In genomic region chr2:133724757-133725156, GRCm38 (mm10) we compare ENCODE assay signal across 21 mouse cellular contexts.
A peak's percentile ranks its signal among the peaks of the same experiment; 100 is the strongest.
DNase-seq lines count a peak whose midpoint lies in the region; ATAC-seq and TF ChIP-seq lines count a peak whose summit lies in the region.
"Had no signal": no experiment of that assay in that cellular context is flagged by ENCODE, and none has a peak within 500 bp of the region (broad histone marks: within the 10 kb centered on the region; RNA-seq: fewer than 3 reads in every experiment).

No protein-coding gene starts in this region.

- peak overlapping the region; percentile 9; the same call in 1 of the 2 replicates for H3K4me2 ChIP-seq in limb, embryonic 13.5 days (replicated peaks)
- H3K4me2 ChIP-seq in forebrain, embryonic 12.5 days: no peak overlapping the region
- H3K4me2 ChIP-seq in forebrain, postnatal 0 days (ENCODE audit: low read depth): no peak overlapping the region
- H3K4me2 ChIP-seq: embryonic facial prominence, embryonic 13.5 days; heart, embryonic 15.5 days; limb, embryonic 12.5 days; liver, embryonic 11.5 days; lung, embryonic 15.5 days; midbrain, embryonic 15.5 days; stomach, embryonic 15.5 days had no signal

- DNase-seq in heart, adult 11 months: peak; percentile 39
- no peak for DNase-seq in heart, postnatal 36 days
- DNase-seq in limb, embryonic 10.5 days (ENCODE audit: low spot score): no peak
- no peak for DNase-seq in forebrain, postnatal 0 days
- no peak for DNase-seq in cerebellum, adult 9-10 months
- DNase-seq: cerebellum, adult 11 months; gastrocnemius, postnatal 14 days; thymus, postnatal 25 days had no signal

- no peaks in the 10 kb centered on the region for H3K9me3 ChIP-seq in limb, embryonic 13.5 days
- no peaks in the 10 kb centered on the region for H3K9me3 ChIP-seq in limb, embryonic 10.5 days (replicated peaks)
- H3K9me3 ChIP-seq in forebrain, embryonic 12.5 days: no peaks in the 10 kb centered on the region
- H3K9me3 ChIP-seq in forebrain, postnatal 0 days (ENCODE audit: low read length): no peaks in the 10 kb centered on the region
- H3K9me3 ChIP-seq: embryonic facial prominence, embryonic 13.5 days; heart, embryonic 10.5 days; heart, embryonic 15.5 days; limb, embryonic 12.5 days; lung, embryonic 15.5 days; midbrain, embryonic 10.5 days; midbrain, embryonic 15.5 days; stomach, embryonic 15.5 days had no signal

- peaks cover 11% of the 10 kb centered on the region; the same call in 1 of the 2 replicates for H3K27me3 ChIP-seq in limb, embryonic 13.5 days
- peaks cover 25% of the 10 kb centered on the region; the same call in 1 of the 2 replicates for H3K27me3 ChIP-seq in limb, embryonic 10.5 days (ENCODE audit: low read depth, poor library complexity, severe bottlenecking)
- no peaks in the 10 kb centered on the region for H3K27me3 ChIP-seq in forebrain, embryonic 12.5 days
- H3K27me3 ChIP-seq in forebrain, postnatal 0 days (ENCODE audit: insufficient read depth, low read length): no peaks in the 10 kb centered on the region; the same call in 1 of the 2 replicates
- H3K27me3 ChIP-seq: heart, embryonic 15.5 days; lung, embryonic 15.5 days; midbrain, embryonic 15.5 days; stomach, embryonic 15.5 days had no signal

- ATAC-seq in limb, embryonic 13.5 days (ENCODE audit: low FRiP score, low read depth): no peak
- peak; percentile 64; the same call in 1 of the 2 replicates for ATAC-seq in forebrain, embryonic 12.5 days (ENCODE audit: low FRiP score)
- ATAC-seq in forebrain, postnatal 0 days: peak; percentile 72; the same call in 1 of the 2 replicates
- ATAC-seq: intestine, postnatal 0 days; midbrain, embryonic 15.5 days; Patski had no signal

- H3K27ac ChIP-seq in limb, embryonic 13.5 days: no peak overlapping the region
- H3K27ac ChIP-seq in limb, embryonic 10.5 days: no peak overlapping the region
- H3K27ac ChIP-seq in forebrain, embryonic 12.5 days: no peak overlapping the region
- no peak overlapping the region for H3K27ac ChIP-seq in forebrain, postnatal 0 days (ENCODE audit: low read depth, low read length)
- H3K27ac ChIP-seq: embryonic facial prominence, embryonic 13.5 days; heart, embryonic 10.5 days; heart, embryonic 15.5 days; limb, embryonic 12.5 days; lung, embryonic 15.5 days; midbrain, embryonic 10.5 days; midbrain, embryonic 15.5 days; stomach, embryonic 15.5 days had no signal

- H3K36me3 ChIP-seq in limb, embryonic 13.5 days: no peaks in the 10 kb centered on the region
- H3K36me3 ChIP-seq in limb, embryonic 10.5 days: no peaks in the 10 kb centered on the region
- no peaks in the 10 kb centered on the region for H3K36me3 ChIP-seq in forebrain, embryonic 12.5 days (replicated peaks)
- H3K36me3 ChIP-seq in forebrain, postnatal 0 days (ENCODE audit: insufficient read depth): no peaks in the 10 kb centered on the region
- H3K36me3 ChIP-seq: embryonic facial prominence, embryonic 13.5 days; heart, embryonic 10.5 days; heart, embryonic 15.5 days; limb, embryonic 12.5 days; lung, embryonic 15.5 days; midbrain, embryonic 10.5 days; midbrain, embryonic 15.5 days; stomach, embryonic 15.5 days had no signal

- WGBS in limb, embryonic 13.5 days: 17% methylated on average over 6 of the region's 6 CpGs
- 41% methylated on average over 6 of the region's 6 CpGs for WGBS in limb, embryonic 10.5 days
- WGBS in forebrain, embryonic 12.5 days: 36% methylated on average over 6 of the region's 6 CpGs
- WGBS in forebrain, postnatal 0 days: 24% methylated on average over 6 of the region's 6 CpGs

- intact Hi-C loops in heart, postnatal 36 days (cut with DNase I): loop anchor here (1.0 kb wide), 1 partner anchor 174 kb away; no protein-coding TSS in a partner anchor

- no peak overlapping the region for H3K4me3 ChIP-seq in limb, embryonic 13.5 days
- H3K4me3 ChIP-seq in limb, embryonic 10.5 days: no peak overlapping the region
- no peak overlapping the region for H3K4me3 ChIP-seq in forebrain, embryonic 12.5 days (replicated peaks)
- H3K4me3 ChIP-seq in forebrain, postnatal 0 days (ENCODE audit: low read depth, low read length): no peak overlapping the region
- H3K4me3 ChIP-seq: embryonic facial prominence, embryonic 13.5 days; heart, embryonic 10.5 days; heart, embryonic 15.5 days; limb, embryonic 12.5 days; lung, embryonic 15.5 days; midbrain, embryonic 10.5 days; midbrain, embryonic 15.5 days; stomach, embryonic 15.5 days had no signal

- peaks cover 26% of the 10 kb centered on the region for H3K4me1 ChIP-seq in limb, embryonic 13.5 days
- peaks cover 12% of the 10 kb centered on the region for H3K4me1 ChIP-seq in limb, embryonic 10.5 days
- H3K4me1 ChIP-seq in forebrain, embryonic 12.5 days: no peaks in the 10 kb centered on the region; the same call in 1 of the 2 replicates
- no peaks in the 10 kb centered on the region for H3K4me1 ChIP-seq in forebrain, postnatal 0 days (ENCODE audit: insufficient read depth)
- H3K4me1 ChIP-seq: embryonic facial prominence, embryonic 13.5 days; heart, embryonic 15.5 days; lung, embryonic 15.5 days; midbrain, embryonic 15.5 days; stomach, embryonic 15.5 days had no signal

- no peak for TF ChIP-seq CTCF in forebrain, postnatal 0 days (IDR thresholded peaks at IDR 0.05; ENCODE audit: low read depth)

- no peak overlapping the region for H3K9ac ChIP-seq in limb, embryonic 13.5 days
- no peak overlapping the region for H3K9ac ChIP-seq in forebrain, embryonic 12.5 days
- H3K9ac ChIP-seq in forebrain, postnatal 0 days: no peak overlapping the region
- H3K9ac ChIP-seq: embryonic facial prominence, embryonic 13.5 days; heart, embryonic 15.5 days; limb, embryonic 12.5 days; lung, embryonic 15.5 days; midbrain, embryonic 15.5 days; stomach, embryonic 15.5 days had no signal
